In the genomic region with DNA sequence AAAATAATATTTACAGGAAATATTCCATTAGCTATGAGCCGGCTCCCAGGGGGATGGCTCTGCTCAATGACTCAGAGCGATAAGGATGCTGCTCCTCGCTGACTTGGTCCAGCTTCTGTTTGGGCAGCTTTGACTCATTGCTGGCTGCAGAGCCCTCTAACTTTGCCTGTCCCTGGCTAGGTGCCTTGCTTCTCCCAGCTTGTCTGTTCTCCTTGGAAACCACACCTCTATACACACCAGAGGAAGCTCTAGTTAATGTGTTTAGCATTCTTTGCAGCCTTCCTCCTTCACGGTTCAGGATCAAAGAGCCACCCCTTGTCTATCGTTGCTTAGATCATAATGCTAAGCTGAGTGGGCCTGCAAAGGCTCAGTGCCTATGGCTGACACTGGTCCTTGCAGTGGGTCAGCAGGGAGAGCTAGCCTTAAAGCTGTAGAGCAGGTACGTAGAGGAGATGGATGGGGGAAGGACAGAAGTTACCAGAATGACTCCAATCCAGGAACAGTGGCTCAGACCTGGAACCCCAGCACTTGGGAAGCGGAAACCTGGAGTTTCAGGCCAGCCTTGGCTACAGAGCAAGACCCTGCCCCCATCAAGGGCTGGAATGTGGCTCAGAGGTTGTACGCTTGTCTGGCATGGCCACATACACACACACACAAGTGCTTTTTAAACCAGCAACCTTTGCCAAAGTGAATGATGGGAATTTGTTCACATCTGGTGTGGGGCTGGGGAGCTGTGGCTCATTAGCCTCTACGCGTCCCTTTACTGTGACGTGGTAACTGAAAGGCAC, we compare ENCODE assay signal across 8 mouse cellular contexts.
A peak's percentile ranks its signal among the peaks of the same experiment; 100 is the strongest.
DNase-seq lines count a peak whose midpoint lies in the region; ATAC-seq lines count a peak whose summit lies in the region.

No protein-coding gene starts in this region.

- no peak overlapping the region for H3K9ac ChIP-seq in heart, embryonic 16.5 days (ENCODE audit: low read length)
- H3K9ac ChIP-seq in limb, embryonic 12.5 days (replicated peaks): no peak overlapping the region

- no peak overlapping the region for H3K4me3 ChIP-seq in forebrain, embryonic 10.5 days
- no peak overlapping the region for H3K4me3 ChIP-seq in heart, embryonic 16.5 days (ENCODE audit: low read length)
- H3K4me3 ChIP-seq in limb, embryonic 12.5 days (replicated peaks): no peak overlapping the region

- H3K4me1 ChIP-seq in forebrain, embryonic 10.5 days: peaks cover 84% of the 10 kb centered on the region
- H3K4me1 ChIP-seq in heart, embryonic 16.5 days (ENCODE audit: control insufficient read depth, insufficient read depth, low read length): peaks cover 37% of the 10 kb centered on the region
- H3K4me1 ChIP-seq in limb, embryonic 12.5 days (replicated peaks): peaks cover 68% of the 10 kb centered on the region

- H3K9me3 ChIP-seq in forebrain, embryonic 10.5 days: no peaks in the 10 kb centered on the region
- H3K9me3 ChIP-seq in heart, embryonic 16.5 days (replicated peaks; ENCODE audit: control insufficient read depth, low read length): no peaks in the 10 kb centered on the region
- H3K9me3 ChIP-seq in limb, embryonic 12.5 days: no peaks in the 10 kb centered on the region

- peaks cover 45% of the 10 kb centered on the region for H3K36me3 ChIP-seq in forebrain, embryonic 10.5 days (replicated peaks)
- H3K36me3 ChIP-seq in heart, embryonic 16.5 days (ENCODE audit: control insufficient read depth, insufficient read depth): peaks cover 3% of the 10 kb centered on the region; the same call in 1 of the 2 replicates
- H3K36me3 ChIP-seq in limb, embryonic 12.5 days: peaks cover 83% of the 10 kb centered on the region

- peak; percentile 42 for DNase-seq in kidney, adult 11 months
- no peak for DNase-seq in kidney, adult 8-10 months
- no peak for DNase-seq in forebrain, embryonic 10.5 days (ENCODE audit: extremely low spot score, low spot score)
- no peak for DNase-seq in lung, postnatal 25 days (ENCODE audit: low spot score)
- no peak for DNase-seq in spleen, postnatal 36 days (ENCODE audit: low spot score in 2 of 2)

- H3K4me2 ChIP-seq in heart, embryonic 16.5 days (ENCODE audit: low read depth, low read length): no peak overlapping the region
- H3K4me2 ChIP-seq in limb, embryonic 12.5 days: no peak overlapping the region

- no peaks in the 10 kb centered on the region; the same call in 1 of the 2 replicates for H3K27me3 ChIP-seq in forebrain, embryonic 10.5 days (ENCODE audit: poor library complexity, severe bottlenecking)
- no peaks in the 10 kb centered on the region for H3K27me3 ChIP-seq in heart, embryonic 16.5 days (ENCODE audit: control insufficient read depth, insufficient read depth, low read length)
- H3K27me3 ChIP-seq in limb, embryonic 12.5 days: no peaks in the 10 kb centered on the region

- peak; percentile 50; the same call in 1 of the 2 replicates for ATAC-seq in heart, embryonic 16.5 days (replicated peaks; ENCODE audit: extremely low read depth, insufficient read depth, low FRiP score)
- ATAC-seq in limb, embryonic 12.5 days (ENCODE audit: insufficient number of reproducible peaks, insufficient read depth, low FRiP score, low TSS enrichment, low read depth): no peak
- ATAC-seq in activated CD4-positive, CD25-positive, alpha-beta regulatory T cell, adult 4 months: no peak

- 63% methylated on average over 11 of the region's 11 CpGs for WGBS in forebrain, embryonic 10.5 days
- WGBS in heart, embryonic 16.5 days: 60% methylated on average over 11 of the region's 11 CpGs
- WGBS in limb, embryonic 12.5 days: 45% methylated on average over 11 of the region's 11 CpGs

- H3K27ac ChIP-seq in forebrain, embryonic 10.5 days: peak overlapping the region; percentile 80
- peak overlapping the region; percentile 73 for H3K27ac ChIP-seq in heart, embryonic 16.5 days (ENCODE audit: low read length)
- peak overlapping the region; percentile 29; the same call in 1 of the 2 replicates for H3K27ac ChIP-seq in limb, embryonic 12.5 days

Comparison
In these comparisons a context has a peak if more than half of its experiments do, and no peak if none do; other contexts are left out.
1. H3K27ac ChIP-seq: peak in every context shown above with its lines; median percentile 80 in forebrain, embryonic 10.5 days; 73 in heart, embryonic 16.5 days; 29 in limb, embryonic 12.5 days.